Mouse (Mus musculus) ES-E14 (cell line): ENCODE results near the gene 2610528A11Rik. TPM values are rescaled to one million over a fixed set of nuclear protein-coding genes. Genes with fewer than 3 reads are reported as not detected.

Experiments
- DNase-seq: peaks from one replicate; pipeline ENCODE4 v3.0.0-alpha.2; 2013; ENCODE audit warnings: low read depth, low spot score
- H3K27ac ChIP-seq: 2 replicates; pipeline ENCODE4 v1.5.1; 2012; ENCODE audit warnings: low read depth, mild to moderate bottlenecking, low read length, moderate library complexity, mixed read lengths; ENCODE audit not compliant: poor library complexity, insufficient read depth, severe bottlenecking
- H3K36me3 ChIP-seq: 2 replicates; pipeline ENCODE4 v1.6.1; 2012; ENCODE audit warnings: mild to moderate bottlenecking, low read length, moderate library complexity, mixed read lengths; ENCODE audit not compliant: control insufficient read depth, poor library complexity, insufficient read depth, severe bottlenecking
- H3K4me1 ChIP-seq, 2 experiments: fragments of 150-350 bp in 1 of 2; sonication (generic) in 1 of 2; 2 replicates each; pipeline ENCODE4 v1.6.1; 2012; ENCODE audit warnings: low read length in 2 of 2, mild to moderate bottlenecking in 1 of 2, mixed read lengths in 1 of 2; ENCODE audit not compliant: control insufficient read depth in 2 of 2, insufficient read depth in 2 of 2, poor library complexity in 1 of 2
- H3K4me3 ChIP-seq, 2 experiments: fragments of 150-350 bp in 1 of 2; sonication (generic) in 1 of 2; 2 replicates each; pipeline ENCODE4 v1.5.1; 2012; ENCODE audit warnings: low read length in 2 of 2, low read depth in 1 of 2, mild to moderate bottlenecking in 1 of 2, mixed read lengths in 1 of 2; ENCODE audit not compliant: insufficient read depth in 1 of 2, poor library complexity in 1 of 2, severe bottlenecking in 1 of 2
- H3K9ac ChIP-seq: 2 replicates; pipeline ENCODE4 v1.6.1; 2012; ENCODE audit warnings: low read depth, mild to moderate bottlenecking, low read length, mixed read lengths; ENCODE audit not compliant: poor library complexity, insufficient read depth, severe bottlenecking
- H3K9me3 ChIP-seq: fragments of 150-350 bp; sonication (generic); 2 replicates; pipeline ENCODE4 v1.6.1; 2012; ENCODE audit warnings: low read depth, mild to moderate bottlenecking, low read length; ENCODE audit not compliant: control insufficient read depth, insufficient read depth
- CHD2 ChIP-seq: IDR thresholded peaks from 2 replicates; pipeline ENCODE4 v1.6.1; 2014; ENCODE audit warnings: mild to moderate bottlenecking, low read depth, low read length, inconsistent platforms
- HCFC1 ChIP-seq: IDR thresholded peaks from 2 replicates; pipeline ENCODE4 v1.6.1; 2012; ENCODE audit warnings: low read length, inconsistent platforms, borderline replicate concordance; ENCODE audit not compliant: insufficient read depth
- MAFK ChIP-seq: IDR thresholded peaks from 2 replicates; pipeline ENCODE4 v1.6.1; 2014; ENCODE audit warnings: mild to moderate bottlenecking, low read depth, low read length, inconsistent platforms; ENCODE audit not compliant: insufficient read depth
- ZC3H11A ChIP-seq: IDR thresholded peaks from 2 replicates; pipeline ENCODE4 v1.6.1; 2012; ENCODE audit warnings: low read depth, mild to moderate bottlenecking, inconsistent platforms, low read length, borderline replicate concordance
- ZNF384 ChIP-seq: IDR thresholded peaks from 2 replicates; pipeline ENCODE4 v1.6.1; 2012; ENCODE audit warnings: low read depth, low read length, inconsistent platforms
- in situ Hi-C, 2 experiments: fragments of 600-800 bp; cut with MboI; formaldehyde crosslinking; loops; one replicate each; pipeline ENCODE4 v1.15.1; 2025; ENCODE audit warnings: low sequenced_read_pairs in 2 of 2, inconsistent platforms in 1 of 2; ENCODE audit not compliant: unreplicated experiment in 2 of 2
- total RNA-seq: library from RNA; depleted of rRNA; stranded (reverse); fragments of 300-350 nt; gene quantifications from 2 replicates; pipeline ENCODE4 v1.2.3, GENCODE M21; 2012; rRNA removed

2610528A11Rik gene
- not detected in 2 replicates for total RNA-seq

GRCm38 (mm10) chr14:37113922-37114321 is at the start of gene 2610528A11Rik:
2610528A11Rik (minus strand) TSS chr14:37114022.
- in situ Hi-C loops, result no loop called here
- H3K4me1 ChIP-seq, result no peaks in the 10 kb centered on the region
- no peak within 1 kb of the TSS for H3K4me3 ChIP-seq
- TF ChIP-seq CHD2 (no peak), HCFC1 (no peak), ZNF384 (no peak), ZC3H11A (no peak), MAFK (no peak)
- H3K27ac ChIP-seq, result no peak within 1 kb of the TSS
- no peaks in the 10 kb centered on the region for H3K36me3 ChIP-seq
- DNase-seq, result no peak
- no peak within 1 kb of the TSS for H3K9ac ChIP-seq
- H3K9me3 ChIP-seq, result no peaks in the 10 kb centered on the region

GRCm38 (mm10) chr14:37163277-37163956 is 49.6 kb upstream of the 2610528A11Rik start:
- no peak overlapping the region for H3K4me3 ChIP-seq
- in situ Hi-C loops, result no loop called here
- H3K9me3 ChIP-seq, result no peaks in the 10 kb centered on the region
- DNase-seq, result no peak
- no peaks in the 10 kb centered on the region for H3K36me3 ChIP-seq
- H3K27ac ChIP-seq, result no peak overlapping the region
- no peak overlapping the region for H3K9ac ChIP-seq
- no peaks in the 10 kb centered on the region for H3K4me1 ChIP-seq
- TF ChIP-seq HCFC1 (no peak), ZC3H11A (no peak), ZNF384 (no peak), CHD2 (no peak), MAFK (no peak)

GRCm38 (mm10) chr14:37154391-37154790 is 40.6 kb upstream of the 2610528A11Rik start:
- no peak overlapping the region for H3K9ac ChIP-seq
- no peaks in the 10 kb centered on the region for H3K36me3 ChIP-seq
- TF ChIP-seq ZC3H11A (no peak), MAFK (no peak), ZNF384 (no peak), CHD2 (no peak), HCFC1 (no peak)
- H3K4me3 ChIP-seq, result no peak overlapping the region
- H3K9me3 ChIP-seq, result peaks cover 2% of the 10 kb centered on the region; the same call in 1 of the 2 replicates
- in situ Hi-C loops, result no loop called here
- no peak for DNase-seq
- H3K27ac ChIP-seq, result no peak overlapping the region
- no peaks in the 10 kb centered on the region for H3K4me1 ChIP-seq

GRCm38 (mm10) chr14:37139051-37139710 is 25.4 kb upstream of the 2610528A11Rik start:
- no peak for TF ChIP-seq CHD2
- TF ChIP-seq HCFC1, result no peak
- no peak for TF ChIP-seq ZNF384
- no peak for TF ChIP-seq ZC3H11A
- TF ChIP-seq MAFK, result no peak
- Histone ChIP-seq H3K36me3 (no peaks in the 10 kb centered on the region), H3K9me3 (no peaks in the 10 kb centered on the region), H3K4me1 (no peaks in the 10 kb centered on the region), H3K27ac (no peak overlapping the region), H3K9ac (no peak overlapping the region), H3K4me3 (no peak overlapping the region)
- in situ Hi-C loops, result no loop called here
- no peak for DNase-seq
